8 mouse cellular contexts compared by ENCODE assay signal in the genomic region with DNA sequence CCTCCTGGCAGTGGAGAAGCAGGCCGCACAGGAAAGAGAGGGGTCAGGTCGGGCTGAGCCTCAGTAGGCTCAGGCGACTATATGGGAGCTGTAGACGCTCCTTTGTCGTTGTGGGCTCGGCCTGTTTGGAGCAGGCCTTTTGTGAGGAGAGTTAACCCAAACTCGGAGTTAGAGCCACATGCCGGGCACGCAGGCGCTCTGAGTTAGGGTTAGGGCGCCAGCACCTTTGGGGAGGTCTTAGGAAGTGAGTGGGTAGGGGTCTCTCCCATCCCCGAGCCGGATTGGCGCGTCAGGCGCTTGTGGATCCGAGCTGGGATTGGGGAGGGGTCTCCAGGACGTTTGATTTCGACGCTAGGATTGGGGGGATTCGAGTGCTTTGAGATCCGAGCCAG. TPM values are rescaled to one million over a fixed set of nuclear protein-coding genes. Genes with fewer than 3 reads are reported as not detected.
DNase-seq lines count a peak whose midpoint lies in the region; ATAC-seq and TF ChIP-seq lines count a peak whose summit lies in the region.

No protein-coding gene starts in this region.

- peaks cover 3% of the 10 kb centered on the region; the same call in 1 of the 2 replicates for H3K4me1 ChIP-seq in embryonic fibroblast, embryonic 13.5 days (ENCODE audit: control insufficient read depth, insufficient read depth, low read length)
- peaks cover 60% of the 10 kb centered on the region for H3K4me1 ChIP-seq in limb, embryonic 13.5 days

- CTCF ChIA-PET in Patski (lab: Charles Lee) = interaction anchor here (2.0 kb wide), 1 partner anchor 9 kb away, joined by 5 read pairs; no protein-coding TSS in a partner anchor

- H3K9me3 ChIP-seq in limb, embryonic 13.5 days = no peaks in the 10 kb centered on the region

- H3K27me3 ChIP-seq in Patski = no peaks in the 10 kb centered on the region
- H3K27me3 ChIP-seq in limb, embryonic 13.5 days = no peaks in the 10 kb centered on the region

- H3K9ac ChIP-seq in limb, embryonic 13.5 days = peak overlapping the region; percentile 86

- peak overlapping the region; percentile 58 for H3K27ac ChIP-seq in embryonic fibroblast, embryonic 13.5 days (ENCODE audit: insufficient read depth, low read length)
- H3K27ac ChIP-seq in limb, embryonic 13.5 days = peak overlapping the region; percentile 99

- H3K4me2 ChIP-seq in limb, embryonic 13.5 days (replicated peaks) = peak overlapping the region; percentile 88

- peak overlapping the region; percentile 77 for H3K4me3 ChIP-seq in embryonic fibroblast, embryonic 13.5 days (ENCODE audit: insufficient read depth, low read length)
- peak overlapping the region; percentile 82 for H3K4me3 ChIP-seq in limb, embryonic 13.5 days

- in situ Hi-C loops in Patski (cut with MboI; ENCODE audit: low pct_unique_long_range_greater_than_20kb) = loop anchor here (5.0 to 25.0 kb wide), 3 partner anchors 206 to 386 kb away; a partner anchor contains a TSS

- 0% methylated on average over 22 of the region's 22 CpGs for WGBS in limb, embryonic 13.5 days

- TF ChIP-seq POLR2A in embryonic fibroblast, embryonic 13.5 days (IDR thresholded peaks at IDR 0.05; ENCODE audit: low read depth, low read length) = no peak; the same call in 1 of the 2 replicates

- DNase-seq in layer of hippocampus, adult 11-12 months (ENCODE audit: low spot score) = peak; percentile 12
- DNase-seq in layer of hippocampus, adult 8-10 months (ENCODE audit: low spot score in 2 of 2) = no peak
- DNase-seq in Patski (ENCODE audit: low read depth, low spot score) = no peak
- DNase-seq in left cerebral cortex, adult 11 months (ENCODE audit: low spot score) = no peak
- no peak for DNase-seq in Muller cell, postnatal 12 days (ENCODE audit: inconsistent ontology term)

- POLR2A ChIA-PET in Patski (lab: Charles Lee) = interaction anchor here (1.1 kb wide), 1 partner anchor 333 kb away, joined by 5 read pairs; no protein-coding TSS in a partner anchor

- H3K36me3 ChIP-seq in limb, embryonic 13.5 days = no peaks in the 10 kb centered on the region

- peak; percentile 90 for ATAC-seq in Patski
- ATAC-seq in limb, embryonic 13.5 days (ENCODE audit: low FRiP score, low read depth) = peak; percentile 64
- peak; percentile 29 for ATAC-seq in neutrophil, adult 5-6 weeks (ENCODE audit: extremely low read depth, insufficient number of reproducible peaks, low FRiP score, poor library complexity, severe bottlenecking)

- TF ChIP-seq CTCF in Patski (IDR thresholded peaks at IDR 0.05) = no peak
- no peak for TF ChIP-seq CTCF in embryonic fibroblast, embryonic 13.5 days (IDR thresholded peaks at IDR 0.05; ENCODE audit: borderline replicate concordance, insufficient read depth, low read length)

RNA-seq across cellular contexts. Expression of a gene that starts 0.3 kb away (rescaled TPM):
- 10 to 100 TPM; 61.1 to 73.8 (median 70.3) TPM for total RNA-seq in layer of hippocampus, adult 8-10 months (2022)
- 42.4 TPM for polyA plus RNA-seq in Patski (2021)
- polyA plus RNA-seq in embryonic fibroblast, embryonic 13.5 days (2011; ENCODE audit: insufficient read length, low read depth, missing spikeins) = 43.4 and 57.7 TPM in 2 replicates
- polyA plus RNA-seq in limb, embryonic 13.5 days (2015; fragmentation: Nextera tagmentation; extraction: Ambion mirVana) = 13.4 and 15.0 TPM in 2 replicates
- 55.0 and 58.1 TPM in 2 replicates for total RNA-seq in neutrophil, adult 5-6 weeks (2017)

RNA-seq across cellular contexts. Expression of a gene that starts 33.7 kb away (rescaled TPM):
- total RNA-seq in layer of hippocampus, adult 8-10 months (2022) = 10 to 100 TPM; 12.2 to 18.4 (median 15.6) TPM
- 0.59 TPM for polyA plus RNA-seq in Patski (2021)
- 44.4 and 51.4 TPM in 2 replicates for polyA plus RNA-seq in embryonic fibroblast, embryonic 13.5 days (2011; ENCODE audit: insufficient read length, low read depth, missing spikeins)
- polyA plus RNA-seq in limb, embryonic 13.5 days (2015; fragmentation: Nextera tagmentation; extraction: Ambion mirVana) = 61.9 and 63.4 TPM in 2 replicates
- total RNA-seq in neutrophil, adult 5-6 weeks (2017) = 21.2 and 22.5 TPM in 2 replicates

Comparison
In these comparisons a context has a peak if more than half of its experiments do, and no peak if none do; other contexts are left out.
1. ATAC-seq: peak in every context shown above with its lines; median percentile 90 in Patski; 64 in limb, embryonic 13.5 days; 29 in neutrophil, adult 5-6 weeks.
2. RNA of a gene that starts 33.7 kb away (polyA plus RNA-seq): 61.9 to 63.4 TPM in limb, embryonic 13.5 days and 44.4 to 51.4 TPM in embryonic fibroblast, embryonic 13.5 days; 0.59 TPM in Patski (single experiment); every median in the first group is over 10 times any median in the second.